Mouse (Mus musculus) olfactory bulb, adult 2 months (tissue): ENCODE measurements around the gene Pfdn2.

ENCODE experiments used
- CTCF ChIP-seq: fragments of 200-500 bp; IDR thresholded peaks from 2 replicates; pipeline ENCODE4 v1.5.1; 2012; ENCODE audit warnings: low read depth, mild to moderate bottlenecking, low read length, moderate library complexity; ENCODE audit not compliant: insufficient read depth
- POLR2A ChIP-seq: fragments of 200-500 bp; IDR thresholded peaks from 2 replicates; pipeline ENCODE4 v1.6.1; 2012; ENCODE audit warnings: mild to moderate bottlenecking, low read depth, low read length, moderate library complexity; ENCODE audit not compliant: insufficient read depth

- TF ChIP-seq POLR2A: no peak
- no peak for TF ChIP-seq CTCF
Measured at GRCm38 (mm10) chr1:171382096-171382620, 36.7 kb downstream of the Pfdn2 start.
